Mouse (Mus musculus): ENCODE measurements around the gene Ube4a. TPM values are rescaled to one million over a fixed set of nuclear protein-coding genes. Genes with fewer than 3 reads are reported as not detected.

Ube4a gene
- polyA plus RNA-seq, 1 experiment from 2014 or later = 23.2 TPM

GRCm38 (mm10) chr9:44994962-44995361 is 29.6 kb upstream of the Ube4a start:
- no peaks in the 10 kb centered on the region for H3K4me1 ChIP-seq
- 0 out of 2 replicates have a peak, but pooled peaks cover 3% of the 10 kb centered on the region for H3K27me3 ChIP-seq (replicated peaks; ENCODE audit: low read depth, poor library complexity, severe bottlenecking)
- no peaks in the 10 kb centered on the region for H3K36me3 ChIP-seq (replicated peaks)
- WGBS = 77% methylated on average over 4 of the region's 4 CpGs
- 0 out of 2 replicates have a peak, but pooled peaks cover 2% of the 10 kb centered on the region for H3K9me3 ChIP-seq
- H3K4me3 ChIP-seq = no peak overlapping the region
- H3K27ac ChIP-seq (replicated peaks) = no peak overlapping the region
- DNase-seq (ENCODE audit: low spot score) = no peak

DNA sequence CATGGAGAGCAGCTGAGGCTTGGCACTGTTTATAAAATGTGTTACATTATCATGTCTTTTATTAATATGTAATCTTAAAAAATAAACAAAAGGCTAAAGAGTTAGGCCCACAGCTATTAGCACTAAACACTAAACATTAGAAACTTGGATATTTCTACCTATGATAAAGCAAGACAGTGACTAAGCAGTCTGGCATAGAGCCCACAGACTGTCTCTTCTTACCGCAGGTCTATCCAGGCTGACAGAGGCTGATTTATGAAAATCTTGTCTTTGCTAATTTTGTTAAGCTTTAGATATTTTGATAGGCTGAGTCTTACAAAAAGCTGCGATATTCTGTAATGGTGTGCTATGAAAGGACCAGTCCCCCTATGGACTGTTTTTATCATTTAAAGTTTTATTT is 27.9 kb upstream of the Ube4a start:
- no peak overlapping the region for H3K4me3 ChIP-seq
- 0 out of 2 replicates have a peak, but pooled peaks cover 2% of the 10 kb centered on the region for H3K9me3 ChIP-seq
- no peaks in the 10 kb centered on the region for H3K27me3 ChIP-seq (replicated peaks; ENCODE audit: low read depth, poor library complexity, severe bottlenecking)
- no peaks in the 10 kb centered on the region for H3K36me3 ChIP-seq (replicated peaks)
- WGBS = 93% methylated on average over 2 of the region's 2 CpGs
- DNase-seq (ENCODE audit: low spot score) = no peak
- H3K4me1 ChIP-seq = no peaks in the 10 kb centered on the region
- H3K27ac ChIP-seq (replicated peaks) = no peak overlapping the region

GRCm38 (mm10) chr9:44992271-44992670 is 26.9 kb upstream of the Ube4a start:
- no peaks in the 10 kb centered on the region for H3K27me3 ChIP-seq (replicated peaks; ENCODE audit: low read depth, poor library complexity, severe bottlenecking)
- no peak for DNase-seq (ENCODE audit: low spot score)
- H3K9me3 ChIP-seq = 0 out of 2 replicates have a peak, but pooled peaks cover 2% of the 10 kb centered on the region
- no peak overlapping the region for H3K27ac ChIP-seq (replicated peaks)
- no peaks in the 10 kb centered on the region for H3K36me3 ChIP-seq (replicated peaks)
- H3K4me1 ChIP-seq = no peaks in the 10 kb centered on the region
- no peak overlapping the region for H3K4me3 ChIP-seq

DNA sequence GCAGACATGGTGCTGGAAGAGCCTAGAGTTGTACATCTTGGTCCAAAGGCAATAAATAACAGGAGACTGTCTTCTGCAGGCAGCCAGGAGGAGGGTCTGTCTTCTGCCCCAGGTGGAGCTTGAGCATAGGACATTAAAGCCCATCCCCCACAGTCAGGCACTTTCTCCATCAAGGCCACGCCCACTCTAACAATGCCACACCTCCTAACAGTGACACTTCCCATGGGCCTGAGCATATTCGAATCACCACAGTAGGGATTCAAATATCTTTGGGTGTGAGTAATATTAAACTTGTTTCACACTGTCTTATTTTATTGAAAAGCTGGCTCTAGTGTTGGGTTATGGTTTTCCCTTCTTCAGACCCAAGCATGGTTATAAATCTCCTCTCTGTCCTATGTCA is 26.4 kb upstream of the Ube4a start:
- Histone ChIP-seq H3K36me3 (replicated peaks) (no peaks in the 10 kb centered on the region), H3K4me3 (no peak overlapping the region), H3K9me3 (0 out of 2 replicates have a peak, but pooled peaks cover 2% of the 10 kb centered on the region), H3K4me1 (no peaks in the 10 kb centered on the region), H3K27ac (replicated peaks) (no peak overlapping the region), H3K27me3 (replicated peaks; ENCODE audit: low read depth, poor library complexity, severe bottlenecking) (no peaks in the 10 kb centered on the region)
- no peak for DNase-seq (ENCODE audit: low spot score)
- 85% methylated on average over 2 of the region's 2 CpGs for WGBS

DNA sequence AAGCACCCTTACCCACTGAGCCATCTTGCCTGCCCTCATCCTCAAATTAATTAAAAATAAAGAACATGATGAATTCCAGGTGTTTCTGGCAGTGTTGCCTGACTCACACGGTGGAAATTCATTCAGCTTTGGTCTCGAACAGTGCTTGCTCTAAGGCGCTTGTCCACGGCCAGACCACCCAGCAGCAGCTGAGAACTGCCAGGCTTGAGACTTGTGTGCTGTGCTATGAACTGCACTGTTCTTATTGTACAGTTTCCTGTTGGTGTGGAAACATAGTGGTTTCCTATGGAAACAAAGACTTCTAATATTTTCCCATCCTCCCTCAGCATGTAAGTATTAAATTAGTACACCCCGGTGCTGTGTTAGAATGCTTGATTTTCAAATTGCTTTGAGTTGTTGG is 21.6 kb upstream of the Ube4a start:
- H3K9me3 ChIP-seq = no peaks in the 10 kb centered on the region
- WGBS = 69% methylated on average over 5 of the region's 5 CpGs

DNA sequence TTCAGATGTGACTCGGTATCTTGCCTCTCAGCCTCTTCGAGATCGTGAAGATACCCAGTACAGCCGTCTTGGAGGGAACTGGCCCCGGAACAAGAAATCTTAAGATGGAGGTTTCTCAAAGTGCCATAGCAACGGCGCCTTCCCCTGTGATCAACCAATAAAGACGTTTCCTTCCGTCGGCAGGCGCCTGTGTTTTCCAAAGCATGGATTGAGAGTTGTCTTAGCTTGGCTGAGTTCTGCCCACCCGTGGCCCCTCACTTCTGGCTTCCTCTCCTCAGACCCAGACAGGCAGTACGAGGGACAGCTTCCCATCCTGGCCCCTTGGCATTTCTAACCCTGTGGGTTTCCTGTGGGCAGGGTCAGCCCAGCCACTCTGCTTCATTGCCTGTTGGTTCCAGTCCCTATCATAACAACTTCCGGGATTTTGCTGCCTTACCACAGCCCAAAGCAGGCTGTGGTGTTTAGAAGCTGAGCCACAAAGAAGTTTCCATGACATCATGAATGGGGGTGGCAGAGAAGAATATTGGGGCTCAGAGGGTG is 20.9 kb upstream of the Ube4a start:
- no peaks in the 10 kb centered on the region for H3K27me3 ChIP-seq (replicated peaks; ENCODE audit: low read depth, poor library complexity, severe bottlenecking)
- no peak for DNase-seq (ENCODE audit: low spot score)
- no peak overlapping the region for H3K27ac ChIP-seq (replicated peaks)
- no peaks in the 10 kb centered on the region for H3K9me3 ChIP-seq
- 75% methylated on average over 14 of the region's 14 CpGs for WGBS
- H3K36me3 ChIP-seq (replicated peaks) = no peaks in the 10 kb centered on the region
- no peak overlapping the region for H3K4me3 ChIP-seq
- H3K4me1 ChIP-seq = no peaks in the 10 kb centered on the region

More for the DNA sequence above, 21.6 kb upstream of the Ube4a start:
- Histone ChIP-seq H3K27me3 (replicated peaks; ENCODE audit: low read depth, poor library complexity, severe bottlenecking) (no peaks in the 10 kb centered on the region), H3K4me1 (no peaks in the 10 kb centered on the region), H3K4me3 (no peak overlapping the region), H3K27ac (replicated peaks) (no peak overlapping the region), H3K36me3 (replicated peaks) (no peaks in the 10 kb centered on the region)
- no peak for DNase-seq (ENCODE audit: low spot score)

GRCm38 (mm10) chr9:44985721-44986161 is 20.3 kb upstream of the Ube4a start:
- Histone ChIP-seq H3K9me3 (no peaks in the 10 kb centered on the region), H3K27ac (replicated peaks) (no peak overlapping the region), H3K27me3 (replicated peaks; ENCODE audit: low read depth, poor library complexity, severe bottlenecking) (no peaks in the 10 kb centered on the region), H3K36me3 (replicated peaks) (no peaks in the 10 kb centered on the region), H3K4me1 (no peaks in the 10 kb centered on the region), H3K4me3 (no peak overlapping the region)
- no peak for DNase-seq (ENCODE audit: low spot score)
- WGBS = 89% methylated on average over 3 of the region's 3 CpGs

DNA sequence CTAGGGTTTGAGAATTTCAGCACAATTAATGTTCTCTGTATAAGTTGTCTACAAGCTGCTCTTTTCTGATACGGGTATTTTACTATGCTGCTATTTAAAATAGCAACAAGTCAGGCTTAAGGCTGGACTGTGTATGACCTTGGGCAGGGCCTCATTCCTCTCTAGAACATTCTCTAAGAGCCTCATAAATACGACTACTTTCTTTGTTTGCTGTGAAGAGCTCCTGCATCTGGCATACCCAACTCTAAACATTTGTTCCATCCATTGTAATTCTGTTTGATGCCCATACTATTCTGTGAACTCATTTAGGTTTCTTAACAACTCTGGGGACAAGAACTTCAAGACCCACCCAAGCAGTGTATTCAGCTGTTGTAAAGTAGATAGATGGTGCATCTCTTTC is 17.6 kb upstream of the Ube4a start:
- 81% methylated on average over 2 of the region's 2 CpGs for WGBS

DNA sequence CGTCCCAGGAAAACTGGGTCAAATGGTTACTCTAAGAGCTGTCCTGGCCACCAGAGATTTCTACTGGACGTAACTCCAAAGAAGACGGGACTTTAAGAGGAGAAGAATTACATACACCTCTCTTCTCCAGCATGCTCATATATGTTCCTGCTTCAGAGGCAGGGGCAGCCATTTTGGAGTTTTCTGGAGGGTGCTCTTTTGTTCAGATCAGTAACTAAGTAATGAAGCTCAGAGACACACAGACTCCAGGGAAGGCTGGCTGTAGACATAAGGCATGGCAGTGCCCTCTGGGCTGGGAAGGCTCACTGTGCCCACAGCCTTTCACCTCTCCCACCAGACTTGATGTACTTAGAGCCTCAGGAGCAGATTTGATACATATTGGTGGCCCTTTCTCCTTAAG is 17.1 kb upstream of the Ube4a start:
- no peak for DNase-seq (ENCODE audit: low spot score)
- H3K4me1 ChIP-seq = no peaks in the 10 kb centered on the region
- H3K27me3 ChIP-seq (replicated peaks; ENCODE audit: low read depth, poor library complexity, severe bottlenecking) = no peaks in the 10 kb centered on the region; the same call in 1 of the 2 replicates
- H3K9me3 ChIP-seq = no peaks in the 10 kb centered on the region
- WGBS = 83% methylated on average over 3 of the region's 3 CpGs
- H3K36me3 ChIP-seq (replicated peaks) = no peaks in the 10 kb centered on the region
- H3K27ac ChIP-seq (replicated peaks) = no peak overlapping the region
- no peak overlapping the region for H3K4me3 ChIP-seq

More for the DNA sequence above, 17.6 kb upstream of the Ube4a start:
- Histone ChIP-seq H3K36me3 (replicated peaks) (no peaks in the 10 kb centered on the region), H3K27me3 (replicated peaks; ENCODE audit: low read depth, poor library complexity, severe bottlenecking) (no peaks in the 10 kb centered on the region; the same call in 1 of the 2 replicates), H3K4me1 (no peaks in the 10 kb centered on the region), H3K27ac (replicated peaks) (no peak overlapping the region), H3K4me3 (no peak overlapping the region), H3K9me3 (no peaks in the 10 kb centered on the region)
- DNase-seq (ENCODE audit: low spot score) = no peak

GRCm38 (mm10) chr9:44982081-44982480 is 16.7 kb upstream of the Ube4a start:
- WGBS = 91% methylated on average over 8 of the region's 8 CpGs
- H3K4me1 ChIP-seq = no peaks in the 10 kb centered on the region
- H3K27ac ChIP-seq (replicated peaks) = no peak overlapping the region
- H3K9me3 ChIP-seq = no peaks in the 10 kb centered on the region
- no peak for DNase-seq (ENCODE audit: low spot score)
- H3K36me3 ChIP-seq (replicated peaks) = no peaks in the 10 kb centered on the region
- no peak overlapping the region for H3K4me3 ChIP-seq
- H3K27me3 ChIP-seq (replicated peaks; ENCODE audit: low read depth, poor library complexity, severe bottlenecking) = no peaks in the 10 kb centered on the region; the same call in 1 of the 2 replicates

DNA sequence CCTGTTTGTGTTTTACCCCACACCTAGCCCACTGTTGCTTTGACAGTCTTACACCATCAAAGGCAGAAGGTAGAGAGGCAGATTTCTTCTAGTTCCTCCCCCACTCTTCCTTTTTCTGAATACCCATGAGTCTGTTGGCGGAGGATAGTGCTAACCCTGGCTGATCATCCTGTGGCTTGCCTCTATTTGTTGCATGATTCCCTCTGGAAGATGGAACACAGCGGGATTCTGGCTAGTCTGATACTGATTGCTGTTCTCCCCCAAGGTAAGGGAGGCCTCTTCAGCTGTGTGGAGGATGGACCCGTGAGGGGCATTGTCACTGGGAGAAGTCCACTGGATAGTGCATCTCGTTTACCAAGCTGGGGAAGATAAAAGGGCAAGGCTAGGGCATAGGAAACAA is 16.3 kb upstream of the Ube4a start, which contains the start of gene Cd3d:
TSS of gene Cd3d (plus strand) at position 111 of the 400 bp plus-strand sequence.
- no peaks in the 10 kb centered on the region for H3K9me3 ChIP-seq
- DNase-seq (ENCODE audit: low spot score) = no peak
- WGBS = 81% methylated on average over 4 of the region's 4 CpGs
- no peak within 1 kb of the TSS for H3K27ac ChIP-seq (replicated peaks)
- H3K27me3 ChIP-seq (replicated peaks; ENCODE audit: low read depth, poor library complexity, severe bottlenecking) = no peaks in the 10 kb centered on the region; the same call in 1 of the 2 replicates
- no peaks in the 10 kb centered on the region for H3K4me1 ChIP-seq
- no peak within 1 kb of the TSS for H3K4me3 ChIP-seq
- H3K36me3 ChIP-seq (replicated peaks) = no peaks in the 10 kb centered on the region

DNA sequence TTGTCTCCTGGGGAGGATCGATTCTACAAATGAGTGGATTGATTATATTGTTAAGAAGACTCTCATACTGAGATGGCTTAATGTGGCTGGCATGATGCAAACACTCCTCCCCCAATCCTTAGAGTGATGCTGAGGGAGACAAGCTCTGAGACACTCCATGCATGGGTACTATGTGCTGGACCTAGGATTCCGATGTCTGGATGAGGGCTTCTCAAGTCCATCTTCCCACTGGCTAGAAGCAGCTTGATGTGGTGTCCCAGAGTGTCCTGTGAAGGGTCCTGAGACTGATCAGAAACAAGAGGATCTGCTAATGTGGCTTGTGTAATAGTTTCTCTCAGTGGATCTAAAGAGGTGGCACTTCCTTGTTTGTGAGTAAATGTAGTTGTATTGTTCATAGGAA is 15.7 kb upstream of the Ube4a start:
- H3K27ac ChIP-seq (replicated peaks) = no peak overlapping the region
- no peaks in the 10 kb centered on the region for H3K9me3 ChIP-seq
- no peak for DNase-seq (ENCODE audit: low spot score)
- no peak overlapping the region for H3K4me3 ChIP-seq
- H3K27me3 ChIP-seq (replicated peaks; ENCODE audit: low read depth, poor library complexity, severe bottlenecking) = no peaks in the 10 kb centered on the region; the same call in 1 of the 2 replicates
- WGBS = 90% methylated on average over 2 of the region's 2 CpGs
- no peaks in the 10 kb centered on the region for H3K36me3 ChIP-seq (replicated peaks)
- H3K4me1 ChIP-seq = no peaks in the 10 kb centered on the region

DNA sequence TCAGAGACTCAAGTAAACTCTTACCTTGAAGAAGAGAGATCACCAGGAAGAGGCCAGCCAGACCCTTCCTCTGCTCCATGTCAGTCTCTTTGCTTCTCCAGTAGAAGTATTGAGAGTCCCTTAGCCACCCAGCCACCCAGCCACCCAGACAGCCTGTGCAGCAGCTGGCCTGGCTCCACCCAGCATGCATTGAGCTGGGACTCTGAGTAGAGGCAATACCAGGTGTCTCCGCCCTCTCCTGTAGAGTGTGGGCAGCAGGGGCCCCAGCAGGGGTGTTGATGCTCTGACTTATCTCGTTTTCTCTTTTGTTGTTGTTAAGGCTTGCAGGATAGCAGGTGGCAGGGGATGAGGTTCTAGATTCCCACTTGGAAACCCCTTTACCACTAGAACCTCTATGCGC is 14.8 kb upstream of the Ube4a start, which contains the start of gene Cd3g:
TSS of gene Cd3g (minus strand) at position 190 of the 400 bp plus-strand sequence.
- no peaks in the 10 kb centered on the region; the same call in 1 of the 2 replicates for H3K27me3 ChIP-seq (replicated peaks; ENCODE audit: low read depth, poor library complexity, severe bottlenecking)
- WGBS = 72% methylated on average over 3 of the region's 3 CpGs

More for the DNA sequence above, 14.8 kb upstream of the Ube4a start, which contains the start of gene Cd3g:
- H3K9me3 ChIP-seq = no peaks in the 10 kb centered on the region
- no peaks in the 10 kb centered on the region for H3K4me1 ChIP-seq
- H3K4me3 ChIP-seq = no peak within 1 kb of the TSS
- no peak within 1 kb of the TSS for H3K27ac ChIP-seq (replicated peaks)
- DNase-seq (ENCODE audit: low spot score) = no peak
- no peaks in the 10 kb centered on the region for H3K36me3 ChIP-seq (replicated peaks)
